Mouse (Mus musculus): ENCODE data around the gene Chd6. TPM values are rescaled to one million over a fixed set of nuclear protein-coding genes. Genes with fewer than 3 reads are reported as not detected.

Chd6 gene
- total and polyA plus RNA-seq, 2 experiments from 2014 or later, result 20.7 to 61.0 TPM

DNA sequence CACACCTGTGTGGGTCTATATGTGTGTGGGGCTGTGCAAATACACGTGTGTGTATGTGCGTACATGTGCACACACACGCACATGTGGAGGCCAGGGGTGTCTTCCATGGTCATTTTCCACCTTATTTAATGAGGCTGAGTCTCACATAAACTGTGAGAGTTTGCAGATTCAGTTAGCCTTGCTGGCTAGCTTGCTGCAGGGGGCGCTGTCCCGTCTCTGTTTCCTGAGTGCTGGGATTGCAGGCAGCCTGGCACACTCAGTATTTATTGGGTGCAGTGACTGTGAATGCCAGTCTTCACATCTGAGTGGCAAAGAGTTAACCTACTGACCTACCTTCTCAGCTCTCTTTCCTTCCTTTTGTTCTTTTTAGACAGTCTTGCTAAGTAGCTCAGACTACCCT is 175.0 kb downstream of the Chd6 start:
- ATAC-seq (no peak), DNase-seq (no peak)
- Histone ChIP-seq H3K9ac (no peak overlapping the region), H3K36me3 (ENCODE audit: insufficient read depth) (no peaks in the 10 kb centered on the region), H3K4me1 (ENCODE audit: insufficient read depth) (no peaks in the 10 kb centered on the region), H3K9me3 (ENCODE audit: low read length) (no peaks in the 10 kb centered on the region), H3K4me2 (ENCODE audit: low read depth) (no peak overlapping the region), H3K27me3 (ENCODE audit: insufficient read depth, low read length) (no peaks in the 10 kb centered on the region), H3K4me3 (ENCODE audit: low read depth, low read length) (no peak overlapping the region), H3K27ac (ENCODE audit: low read depth, low read length) (no peak overlapping the region)
- peak; percentile 36 for TF ChIP-seq CTCF (IDR thresholded peaks at IDR 0.05; ENCODE audit: low read depth)
- 64% methylated on average over 5 of the region's 5 CpGs for WGBS

DNA sequence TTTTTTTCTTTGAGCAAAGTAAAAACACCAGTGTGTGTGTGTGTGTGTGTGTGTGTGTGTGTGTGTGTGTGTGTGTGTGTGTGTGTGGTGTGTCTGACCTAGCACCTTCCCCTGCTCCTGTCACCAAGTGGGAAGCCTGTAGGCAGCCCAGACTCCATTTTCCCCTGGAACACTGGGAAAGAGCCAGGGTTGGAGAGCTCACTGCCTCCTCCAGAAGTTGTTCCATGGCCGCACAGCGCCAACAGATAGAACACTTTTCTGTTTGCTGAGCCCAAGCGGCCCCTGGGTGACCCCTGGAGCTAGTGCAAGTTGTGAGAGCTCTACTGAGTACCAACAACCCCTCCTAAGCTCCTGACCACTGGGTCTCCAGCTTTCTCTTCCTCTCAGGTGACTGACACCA is 175.9 kb downstream of the Chd6 start:
- Histone ChIP-seq H3K4me3 (ENCODE audit: low read depth, low read length) (no peak overlapping the region), H3K27me3 (ENCODE audit: insufficient read depth, low read length) (no peaks in the 10 kb centered on the region), H3K4me2 (ENCODE audit: low read depth) (no peak overlapping the region), H3K4me1 (ENCODE audit: insufficient read depth) (no peaks in the 10 kb centered on the region), H3K36me3 (ENCODE audit: insufficient read depth) (no peaks in the 10 kb centered on the region), H3K9me3 (ENCODE audit: low read length) (no peaks in the 10 kb centered on the region), H3K27ac (ENCODE audit: low read depth, low read length) (no peak overlapping the region), H3K9ac (no peak overlapping the region)
- TF ChIP-seq CTCF (IDR thresholded peaks at IDR 0.05; ENCODE audit: low read depth), result no peak
- 86% methylated on average over 3 of the region's 3 CpGs for WGBS
- DNase-seq (no peak), ATAC-seq (no peak)

DNA sequence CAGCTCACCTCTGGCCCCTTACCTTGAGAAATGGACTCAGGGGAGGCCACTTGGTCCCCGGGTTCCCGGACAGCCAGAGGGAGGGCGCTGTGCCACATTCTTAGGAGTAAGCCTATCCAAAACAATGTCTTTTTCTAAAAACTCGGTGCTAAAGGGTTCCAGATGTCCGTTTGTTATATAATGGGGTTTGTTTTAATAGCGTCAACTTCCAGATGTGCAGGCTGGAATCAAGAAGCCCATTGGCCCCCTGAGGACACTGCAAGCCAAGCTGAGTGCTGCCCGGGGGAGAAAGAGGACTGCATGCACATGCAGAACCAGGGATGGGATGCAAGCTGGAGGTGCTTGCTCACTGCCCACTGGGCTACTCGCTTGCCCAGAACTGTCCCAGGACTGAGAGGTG is 176.6 kb downstream of the Chd6 start:
- Histone ChIP-seq H3K4me2 (ENCODE audit: low read depth) (no peak overlapping the region), H3K9me3 (ENCODE audit: low read length) (no peaks in the 10 kb centered on the region), H3K27ac (ENCODE audit: low read depth, low read length) (no peak overlapping the region), H3K36me3 (ENCODE audit: insufficient read depth) (no peaks in the 10 kb centered on the region), H3K4me3 (ENCODE audit: low read depth, low read length) (no peak overlapping the region), H3K27me3 (ENCODE audit: insufficient read depth, low read length) (no peaks in the 10 kb centered on the region), H3K9ac (no peak overlapping the region), H3K4me1 (ENCODE audit: insufficient read depth) (no peaks in the 10 kb centered on the region)
- DNase-seq (no peak), ATAC-seq (no peak)
- WGBS, result 85% methylated on average over 8 of the region's 8 CpGs
- no peak for TF ChIP-seq CTCF (IDR thresholded peaks at IDR 0.05; ENCODE audit: low read depth)

DNA sequence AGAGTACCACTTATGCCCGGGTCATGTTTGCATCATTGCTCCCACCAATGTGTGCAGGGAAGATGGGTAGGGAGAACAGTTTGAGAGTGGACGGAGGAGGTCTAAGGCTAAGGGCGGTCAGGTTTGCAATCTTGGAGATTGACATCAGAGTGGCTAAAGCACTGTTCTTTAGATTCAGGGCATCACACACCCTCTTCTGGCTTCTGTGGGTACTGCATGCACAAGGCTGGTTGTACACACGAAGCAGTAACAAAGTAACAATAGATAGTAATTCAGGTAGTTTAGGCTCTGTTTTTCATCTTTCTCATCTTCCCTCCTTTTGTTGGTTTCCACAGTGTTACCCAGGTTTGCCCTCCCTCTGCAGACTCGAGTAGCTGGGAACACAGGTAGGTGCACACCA is 177.5 kb downstream of the Chd6 start:
- DNase-seq (no peak), ATAC-seq (no peak)
- H3K4me1 ChIP-seq (ENCODE audit: insufficient read depth), result no peaks in the 10 kb centered on the region
- H3K4me3 ChIP-seq (ENCODE audit: low read depth, low read length), result no peak overlapping the region
- H3K9ac ChIP-seq, result no peak overlapping the region
- H3K27ac ChIP-seq (ENCODE audit: low read depth, low read length), result no peak overlapping the region
- WGBS, result 96% methylated on average over 5 of the region's 5 CpGs
- no peak overlapping the region for H3K4me2 ChIP-seq (ENCODE audit: low read depth)
- H3K27me3 ChIP-seq (ENCODE audit: insufficient read depth, low read length), result no peaks in the 10 kb centered on the region
- TF ChIP-seq CTCF (IDR thresholded peaks at IDR 0.05; ENCODE audit: low read depth), result peak; percentile 35; the same call in 1 of the 2 replicates
- H3K9me3 ChIP-seq (ENCODE audit: low read length), result no peaks in the 10 kb centered on the region
- no peaks in the 10 kb centered on the region for H3K36me3 ChIP-seq (ENCODE audit: insufficient read depth)

DNA sequence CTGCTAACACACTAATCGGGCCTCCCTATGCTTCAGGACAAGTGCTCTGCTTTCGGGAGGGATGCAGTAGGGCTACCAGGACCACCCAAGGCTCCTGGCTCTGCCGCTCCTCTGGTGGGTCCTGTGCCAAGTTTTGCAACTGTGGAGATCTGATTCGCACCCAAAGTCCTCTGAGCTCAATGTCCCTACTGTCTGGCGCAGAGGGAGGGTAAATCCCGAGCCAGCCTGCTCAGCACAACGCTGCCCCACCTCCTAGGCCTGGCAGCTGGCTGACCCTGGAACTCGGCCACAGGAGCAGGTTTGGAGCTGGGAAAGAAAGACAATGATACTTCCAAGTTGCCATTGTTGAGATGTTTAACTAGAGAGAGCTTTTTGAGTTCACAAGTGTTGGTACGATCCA is 183.7 kb downstream of the Chd6 start:
- Histone ChIP-seq H3K27ac (ENCODE audit: low read depth, low read length) (no peak overlapping the region), H3K9me3 (ENCODE audit: low read length) (peaks cover 5% of the 10 kb centered on the region; the same call in 1 of the 2 replicates), H3K36me3 (ENCODE audit: insufficient read depth) (no peaks in the 10 kb centered on the region), H3K9ac (no peak overlapping the region), H3K27me3 (ENCODE audit: insufficient read depth, low read length) (no peaks in the 10 kb centered on the region), H3K4me1 (ENCODE audit: insufficient read depth) (no peaks in the 10 kb centered on the region), H3K4me2 (ENCODE audit: low read depth) (no peak overlapping the region), H3K4me3 (ENCODE audit: low read depth, low read length) (no peak overlapping the region)
- WGBS, result 35% methylated on average over 9 of the region's 9 CpGs
- peak; percentile 76 for ATAC-seq
- TF ChIP-seq CTCF (IDR thresholded peaks at IDR 0.05; ENCODE audit: low read depth), result no peak
- DNase-seq, result peak; percentile 46

DNA sequence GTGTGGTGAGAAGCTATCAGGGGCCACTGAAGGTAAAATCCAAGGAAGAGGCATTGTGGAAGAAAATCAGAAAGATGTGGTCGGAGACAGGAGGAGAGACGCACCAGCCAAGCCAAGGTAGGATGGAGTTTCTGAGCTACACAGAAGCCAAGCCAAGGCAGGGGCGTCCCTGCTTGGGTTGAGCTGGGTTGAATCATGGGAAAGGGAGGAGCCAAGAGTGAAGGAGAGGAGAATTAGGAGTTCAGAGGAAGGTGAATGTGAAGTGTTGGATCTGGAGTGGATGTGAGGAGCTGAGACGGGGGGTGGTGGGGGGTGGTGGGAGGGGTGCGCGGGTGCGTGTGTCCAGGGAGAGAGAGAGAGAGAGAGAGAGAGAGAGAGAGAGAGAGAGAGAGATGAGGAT is 187.6 kb downstream of the Chd6 start:
- Histone ChIP-seq H3K9ac (no peak overlapping the region), H3K4me2 (ENCODE audit: low read depth) (no peak overlapping the region), H3K27ac (ENCODE audit: low read depth, low read length) (no peak overlapping the region), H3K9me3 (ENCODE audit: low read length) (peaks cover 5% of the 10 kb centered on the region; the same call in 1 of the 2 replicates), H3K4me3 (ENCODE audit: low read depth, low read length) (no peak overlapping the region), H3K27me3 (ENCODE audit: insufficient read depth, low read length) (no peaks in the 10 kb centered on the region), H3K36me3 (ENCODE audit: insufficient read depth) (no peaks in the 10 kb centered on the region), H3K4me1 (ENCODE audit: insufficient read depth) (peaks cover under 1% of the 10 kb centered on the region; the same call in 1 of the 2 replicates)
- DNase-seq, result no peak
- 67% methylated on average over 5 of the region's 7 CpGs for WGBS
- TF ChIP-seq CTCF (IDR thresholded peaks at IDR 0.05; ENCODE audit: low read depth), result no peak
- no peak for ATAC-seq

DNA sequence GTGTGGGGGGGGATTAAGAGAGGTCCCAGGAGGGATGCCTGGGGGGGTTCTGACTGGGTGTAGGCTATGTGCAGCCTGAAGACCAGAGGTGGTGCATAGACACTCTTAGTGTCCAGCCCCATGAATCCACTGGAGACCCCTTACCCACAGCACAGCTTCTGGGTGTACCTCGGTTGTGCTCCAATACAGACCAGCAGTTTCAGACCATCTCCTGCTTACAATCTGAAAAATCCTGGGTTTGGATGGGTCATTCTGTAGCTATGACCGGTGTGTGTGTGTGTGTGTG is 190.0 kb downstream of the Chd6 start:
- Histone ChIP-seq H3K36me3 (ENCODE audit: insufficient read depth) (no peaks in the 10 kb centered on the region), H3K27ac (ENCODE audit: low read depth, low read length) (no peak overlapping the region), H3K4me2 (ENCODE audit: low read depth) (no peak overlapping the region), H3K27me3 (ENCODE audit: insufficient read depth, low read length) (no peaks in the 10 kb centered on the region), H3K9ac (no peak overlapping the region), H3K4me3 (ENCODE audit: low read depth, low read length) (no peak overlapping the region), H3K9me3 (ENCODE audit: low read length) (peaks cover 5% of the 10 kb centered on the region; the same call in 1 of the 2 replicates), H3K4me1 (ENCODE audit: insufficient read depth) (peaks cover 4% of the 10 kb centered on the region; the same call in 1 of the 2 replicates)
- no peak for TF ChIP-seq CTCF (IDR thresholded peaks at IDR 0.05; ENCODE audit: low read depth)
- 68% methylated on average over 2 of the region's 2 CpGs for WGBS
- DNase-seq, result no peak
- ATAC-seq, result no peak
